Mouse (Mus musculus) olfactory bulb, adult 2 months (tissue): ENCODE results near the gene Klhl35.

Experiments
- CTCF ChIP-seq: fragments of 200-500 bp; IDR thresholded peaks from 2 replicates; pipeline ENCODE4 v1.5.1; 2012; ENCODE audit warnings: low read depth, mild to moderate bottlenecking, low read length, moderate library complexity; ENCODE audit not compliant: insufficient read depth
- POLR2A ChIP-seq: fragments of 200-500 bp; IDR thresholded peaks from 2 replicates; pipeline ENCODE4 v1.6.1; 2012; ENCODE audit warnings: mild to moderate bottlenecking, low read depth, low read length, moderate library complexity; ENCODE audit not compliant: insufficient read depth

- no peak for TF ChIP-seq CTCF
- TF ChIP-seq POLR2A: no peak
These were observed 44.8 kb upstream of the Klhl35 start for GRCm38 (mm10) chr7:99421006-99421405.
